Comparison of ENCODE assay signal across 11 mouse cellular contexts in the genomic region with DNA sequence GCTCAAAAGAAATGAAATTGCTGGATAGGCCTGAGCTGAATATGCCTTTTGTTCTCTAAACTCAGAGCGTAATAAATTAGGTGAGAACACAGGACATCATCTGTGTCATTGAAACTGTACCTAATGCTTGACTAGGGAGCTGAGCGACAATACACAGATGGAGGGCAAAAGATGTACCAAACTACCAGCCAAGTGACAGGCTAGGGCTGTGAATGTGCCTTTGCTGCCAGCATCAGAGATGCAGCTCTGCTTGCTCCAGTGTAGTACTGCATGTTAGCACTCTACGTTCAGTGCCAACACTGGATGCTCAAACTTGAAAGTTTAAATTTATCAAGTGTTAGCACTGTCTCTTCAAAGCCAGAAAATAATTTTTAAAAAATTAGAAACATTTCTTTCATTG.
A peak's percentile ranks its signal among the peaks of the same experiment; 100 is the strongest.
DNase-seq lines count a peak whose midpoint lies in the region; ATAC-seq lines count a peak whose summit lies in the region.
"Had no signal": no experiment of that assay in that cellular context is flagged by ENCODE, and none has a peak within 500 bp of the region (broad histone marks: within the 10 kb centered on the region; RNA-seq: fewer than 3 reads in every experiment).

No protein-coding gene starts in this region.

- ATAC-seq in erythroid progenitor cell, adult 5-6 weeks (replicated peaks; ENCODE audit: low FRiP score, poor library complexity, severe bottlenecking) = no peak

- peak; percentile 10 to 80 for DNase-seq in layer of hippocampus, postnatal 14 days (ENCODE audit: low spot score in 2 of 2)
- DNase-seq in layer of hippocampus, adult 8-10 months (ENCODE audit: low spot score in 2 of 2) = no peak
- peak; percentile 65 for DNase-seq in cerebellum, adult 11-12 months
- DNase-seq in cerebellum, postnatal 36 days = peak; percentile 50 to 59
- peak; percentile 46 for DNase-seq in mesoderm, embryonic 11.5 days (ENCODE audit: low read depth, low spot score)
- DNase-seq in adrenal gland, postnatal 36 days = no peak
- no peak for DNase-seq in spleen, postnatal 36 days (ENCODE audit: low spot score in 2 of 2)
- DNase-seq: heart, adult 18-20 months; heart, postnatal 36 days; liver had no signal

Comparison
In these comparisons a context has a peak if more than half of its experiments do, and no peak if none do; other contexts are left out.
1. DNase-seq: peak in layer of hippocampus, postnatal 14 days (2 of 2), cerebellum, adult 11-12 months (single experiment), cerebellum, postnatal 36 days (2 of 2) and mesoderm, embryonic 11.5 days (single experiment); none in layer of hippocampus, adult 8-10 months (0 of 2), adrenal gland, postnatal 36 days (0 of 2) and spleen, postnatal 36 days (0 of 2).